Mouse (Mus musculus) T-helper 1 cell (primary cell): Measurements from ENCODE around the gene Cln5.

ENCODE experiments used
- in situ Hi-C: fragments of 300-600 bp; cut with MboI, MseI; formaldehyde crosslinking; loops from one replicate; pipeline ENCODE4 v1.15.1; 2025; ENCODE audit warnings: high pct_unique_total_duplicates

Gene Cln5

DNA sequence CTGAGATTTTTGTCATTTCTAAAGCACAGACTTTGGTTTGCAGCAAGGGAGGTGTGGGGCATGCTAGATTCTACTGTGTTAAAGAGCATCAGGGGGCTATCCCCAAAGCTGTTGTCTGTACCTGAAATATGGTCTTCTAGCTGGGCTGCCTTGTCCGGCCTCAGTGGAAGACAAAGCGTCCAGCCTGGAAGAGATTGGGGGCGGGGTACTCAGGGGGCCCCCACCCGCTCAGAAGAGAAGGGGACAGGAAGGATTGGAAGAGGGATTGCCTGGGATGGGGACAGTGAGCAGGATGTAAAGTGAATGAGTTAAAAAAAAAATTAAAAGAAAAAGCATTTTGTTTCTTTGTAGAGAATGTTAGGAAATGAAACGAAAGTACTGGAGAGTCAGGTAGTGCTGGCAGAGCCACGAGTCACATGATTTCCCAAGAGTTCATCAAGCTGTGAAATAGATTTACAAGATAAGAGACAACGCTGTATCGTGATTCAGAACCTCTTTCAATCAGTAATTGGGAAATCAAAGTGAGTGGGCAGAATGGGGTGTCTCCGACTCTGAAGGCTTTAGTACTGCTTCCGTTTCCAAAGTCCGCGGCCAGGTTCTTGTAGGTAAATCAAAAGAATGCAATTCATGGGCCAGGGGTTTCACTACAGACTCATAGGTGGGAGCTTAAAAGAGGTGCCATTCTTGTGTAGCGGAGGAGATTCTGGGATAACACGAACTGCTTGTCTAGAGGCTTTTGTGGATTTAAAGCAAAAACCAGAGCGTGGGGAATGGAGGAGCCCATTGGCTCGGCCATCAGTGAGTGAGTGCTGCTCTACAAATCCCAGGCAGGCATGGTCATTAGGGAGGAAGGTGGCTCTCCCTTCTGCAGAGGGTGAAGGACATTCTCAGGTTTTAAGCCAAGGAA, 8.2 kb downstream of the Cln5 start:
- in situ Hi-C loops, result no loop called here

DNA sequence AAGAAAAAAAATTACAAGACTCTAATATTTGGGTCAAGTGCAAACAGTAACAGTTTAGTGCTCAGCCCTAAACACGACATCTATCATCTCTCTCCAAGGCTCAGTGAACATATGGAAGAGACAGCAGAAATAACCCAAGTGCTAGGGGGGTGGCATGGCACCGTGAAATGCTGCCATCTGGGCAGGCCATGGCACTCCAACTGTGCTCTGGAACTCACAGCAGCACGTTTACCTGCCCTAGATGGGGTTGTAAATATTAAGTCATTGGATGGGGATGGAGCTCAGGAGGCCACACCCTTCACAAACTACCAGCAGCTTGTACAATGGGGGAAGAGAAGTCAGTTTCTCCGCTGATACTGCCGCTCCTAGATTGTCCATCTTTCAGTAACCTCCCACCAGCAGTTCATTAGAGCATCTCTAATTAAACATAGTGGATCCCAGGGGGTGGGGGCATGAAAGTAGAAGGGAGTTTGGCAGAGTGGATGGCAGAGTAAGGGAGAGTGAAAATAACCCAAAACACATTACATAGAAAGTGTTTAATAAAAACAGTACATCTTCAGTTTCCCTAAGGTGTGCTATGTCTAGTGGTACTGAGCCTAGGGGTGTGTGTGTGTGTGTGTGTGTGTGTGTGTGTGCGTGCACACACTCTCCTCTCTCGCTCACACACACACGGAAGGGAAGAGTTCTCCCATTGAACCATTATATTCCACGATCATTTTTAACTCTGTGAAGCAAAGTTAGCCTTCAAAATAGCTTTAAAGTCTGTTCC, 9.4 kb downstream of the Cln5 start:
- in situ Hi-C loops, result no loop called here

DNA sequence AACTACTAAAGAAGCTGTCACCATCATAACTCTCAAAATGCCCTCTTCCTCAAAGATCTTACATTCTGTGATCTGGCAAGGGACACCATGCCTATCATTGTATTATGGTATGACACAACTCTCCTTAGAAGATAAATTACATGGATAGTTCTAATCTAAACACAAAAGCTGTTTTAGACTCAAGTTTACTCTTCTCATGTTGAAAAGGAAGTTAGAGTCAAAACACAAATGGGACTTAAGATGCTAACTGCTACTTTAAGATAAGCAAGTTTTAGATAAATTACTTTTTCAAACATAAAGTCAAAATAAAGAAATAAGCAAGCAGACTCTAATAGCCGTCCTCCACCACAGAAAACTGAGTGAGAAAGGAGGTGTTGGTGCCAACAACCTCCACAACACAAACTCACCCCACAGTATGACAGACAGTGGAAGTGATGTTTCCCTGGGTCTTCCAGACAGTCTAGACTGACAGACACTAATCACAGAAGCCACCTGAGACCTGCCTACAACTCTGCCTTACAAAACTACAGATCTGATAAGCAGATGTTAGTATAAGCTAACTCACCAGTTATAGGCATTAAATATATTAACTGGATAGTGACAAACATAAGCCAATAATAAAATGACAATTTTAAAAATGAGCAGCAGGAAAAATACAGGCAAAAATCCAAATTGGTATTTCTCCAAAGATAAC, 16.0 kb downstream of the Cln5 start:
- in situ Hi-C loops, result no loop called here

DNA sequence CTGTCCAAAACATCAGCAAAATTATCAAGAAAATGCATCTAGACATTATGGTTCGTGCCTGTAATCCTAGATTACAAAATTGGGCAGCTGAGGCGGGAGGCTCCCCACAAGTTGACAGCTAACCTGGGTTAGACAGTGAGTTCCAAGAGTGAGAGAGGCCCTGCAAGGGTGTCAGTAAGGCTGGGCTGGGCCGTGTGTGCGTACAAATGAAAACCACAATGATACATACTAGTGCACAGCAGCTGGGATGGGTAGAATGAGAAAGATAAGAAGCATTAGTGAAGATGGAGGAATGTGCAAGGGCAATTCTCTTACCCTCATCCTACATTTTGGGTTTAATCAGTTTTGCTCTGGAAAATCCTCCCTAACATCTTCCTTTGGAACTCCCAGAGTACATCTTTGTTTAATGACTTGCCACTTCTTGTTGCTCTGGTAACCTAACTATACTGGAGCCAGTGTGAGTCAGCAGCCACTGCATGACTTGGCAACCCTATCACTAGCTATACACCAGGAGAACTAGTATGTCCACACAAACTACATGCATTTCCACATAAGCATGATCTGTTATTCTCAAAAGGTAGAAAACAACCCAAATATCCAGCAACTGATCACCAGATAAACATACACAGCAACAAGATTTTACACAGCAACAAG, 16.8 kb downstream of the Cln5 start:
- in situ Hi-C loops, result no loop called here

GRCm38 (mm10) chr14:103087846-103088245, 17.8 kb downstream of the Cln5 start:
- in situ Hi-C loops, result no loop called here

- in situ Hi-C loops, result no loop called here
These were observed 18.6 kb downstream of the Cln5 start for GRCm38 (mm10) chr14:103088624-103089023.

- in situ Hi-C loops, result no loop called here
These were observed 23.2 kb downstream of the Cln5 start for GRCm38 (mm10) chr14:103093236-103093635.

DNA sequence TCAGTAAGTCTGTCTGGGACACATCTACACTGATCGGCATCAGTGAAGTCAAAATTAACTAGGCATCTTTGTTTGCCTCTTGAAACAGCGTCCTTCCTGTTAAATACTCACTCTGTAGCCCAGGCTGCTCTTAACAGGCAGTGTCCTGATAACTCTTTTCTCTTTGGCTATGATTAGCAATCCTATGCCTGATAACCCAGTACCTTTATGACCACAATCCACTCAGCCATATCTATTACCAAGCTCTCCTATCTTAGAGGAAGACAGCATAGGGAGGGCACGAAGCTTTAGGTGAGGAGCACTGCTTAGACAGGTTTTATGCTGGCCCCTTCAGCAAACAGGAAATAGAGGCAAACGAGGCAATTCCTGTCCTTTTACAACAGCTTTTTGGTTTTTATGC, 23.7 kb downstream of the Cln5 start:
- in situ Hi-C loops, result no loop called here

DNA sequence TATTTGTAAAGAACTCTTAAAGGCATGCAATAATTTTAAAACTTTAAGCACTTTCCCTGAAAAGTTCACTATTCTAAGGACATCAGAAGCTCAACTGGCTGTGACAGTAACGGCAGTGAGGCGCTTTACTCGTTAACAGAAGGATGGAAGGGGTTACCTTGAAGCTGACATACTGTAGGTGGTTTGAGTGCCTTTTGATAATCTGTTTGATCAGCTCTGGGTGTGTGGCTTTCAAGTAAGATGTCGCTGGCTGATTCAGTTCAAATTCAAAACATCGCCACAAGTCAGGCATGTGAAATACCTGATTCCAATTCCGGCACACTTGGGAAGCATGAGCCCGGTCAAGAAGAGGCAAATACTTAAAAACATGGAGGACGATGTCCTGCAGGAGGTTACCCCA, 25.0 kb downstream of the Cln5 start:
- in situ Hi-C loops, result no loop called here

DNA sequence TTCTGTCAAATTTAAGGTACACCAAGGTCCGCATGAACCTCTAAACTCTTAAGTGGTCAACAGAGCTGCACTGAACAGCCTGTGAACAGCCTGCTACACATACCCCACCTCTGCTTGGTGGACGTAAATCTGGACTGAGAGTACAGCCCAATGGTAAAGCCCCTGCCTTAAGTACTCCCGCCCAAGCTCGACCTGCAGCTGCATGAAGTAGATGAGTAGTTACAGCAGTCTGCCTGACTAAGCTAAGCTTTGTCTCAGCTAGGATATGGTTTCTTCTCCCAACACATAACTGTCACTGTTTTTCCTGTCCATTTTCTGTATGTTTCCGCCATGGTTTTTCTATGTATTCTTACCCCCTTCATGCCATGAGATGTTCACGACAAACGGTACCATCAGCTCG, 25.8 kb downstream of the Cln5 start:
- in situ Hi-C loops, result no loop called here

- in situ Hi-C loops, result no loop called here
These were observed 26.6 kb downstream of the Cln5 start for GRCm38 (mm10) chr14:103096621-103097020.

DNA sequence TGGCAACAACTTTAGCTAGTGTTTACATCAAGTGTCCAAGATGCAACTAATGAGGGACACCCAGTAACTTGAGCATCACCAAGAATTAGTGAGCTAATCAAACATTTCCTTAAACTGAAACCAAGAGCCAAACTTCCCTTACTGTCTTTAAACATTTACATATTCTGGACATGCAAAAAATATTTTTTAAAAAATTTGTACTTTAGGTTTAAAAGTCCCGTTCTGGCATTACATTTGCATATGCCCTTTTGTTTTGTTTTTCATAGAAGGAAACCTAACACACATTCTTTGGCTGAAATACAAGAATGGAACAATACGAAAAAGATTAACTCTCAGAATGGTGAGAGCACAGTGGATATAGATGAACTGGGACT, 28.2 kb downstream of the Cln5 start:
- in situ Hi-C loops, result no loop called here

GRCm38 (mm10) chr14:103098587-103099235, 28.7 kb downstream of the Cln5 start:
- in situ Hi-C loops, result no loop called here

- in situ Hi-C loops, result no loop called here
These were observed 29.4 kb downstream of the Cln5 start, which contains the start of gene Fbxl3 for GRCm38 (mm10) chr14:103099238-103099933. TSS of gene Fbxl3 (minus strand) at chr14:103099566.

- in situ Hi-C loops, result no loop called here
These were observed 30.3 kb downstream of the Cln5 start for GRCm38 (mm10) chr14:103100296-103100695.

DNA sequence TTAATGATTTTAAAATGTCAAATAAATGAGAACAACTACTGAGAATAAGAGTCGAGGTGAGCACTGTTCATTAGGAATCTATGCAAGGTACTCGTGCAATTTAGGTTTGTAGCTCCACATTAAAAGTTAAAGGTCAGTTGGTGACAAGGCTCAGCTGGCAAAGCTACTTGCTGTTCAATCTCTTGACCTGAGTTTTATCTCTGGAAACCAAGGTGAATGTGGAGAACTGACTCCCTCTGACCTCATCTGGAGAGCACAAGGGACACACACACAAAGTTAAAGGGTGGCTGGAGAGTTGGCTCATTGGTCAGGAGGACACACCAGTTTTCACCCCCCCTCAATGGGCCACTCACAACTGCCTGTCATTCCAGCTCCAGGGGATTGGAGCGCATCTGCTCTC, 31.2 kb downstream of the Cln5 start:
- in situ Hi-C loops, result no loop called here

DNA sequence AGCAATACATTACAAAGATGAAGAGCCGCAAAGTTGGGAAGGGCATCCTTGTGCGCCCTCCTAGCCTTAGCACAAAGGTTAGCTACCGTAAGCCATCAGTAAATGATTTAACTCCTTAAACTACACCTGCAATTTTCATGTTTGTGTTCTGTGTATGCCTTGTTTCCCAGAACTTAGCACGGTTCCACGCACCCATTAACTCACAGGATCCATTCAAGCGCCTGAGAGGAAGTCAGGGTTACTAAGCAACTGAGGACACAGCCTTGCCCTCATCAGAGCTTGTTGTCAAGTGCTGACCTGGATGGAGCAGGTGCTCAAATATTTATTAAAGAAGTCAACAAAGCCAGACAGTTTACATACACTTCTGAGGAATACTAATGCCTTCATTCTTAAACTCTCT, 32.2 kb downstream of the Cln5 start:
- in situ Hi-C loops, result no loop called here

DNA sequence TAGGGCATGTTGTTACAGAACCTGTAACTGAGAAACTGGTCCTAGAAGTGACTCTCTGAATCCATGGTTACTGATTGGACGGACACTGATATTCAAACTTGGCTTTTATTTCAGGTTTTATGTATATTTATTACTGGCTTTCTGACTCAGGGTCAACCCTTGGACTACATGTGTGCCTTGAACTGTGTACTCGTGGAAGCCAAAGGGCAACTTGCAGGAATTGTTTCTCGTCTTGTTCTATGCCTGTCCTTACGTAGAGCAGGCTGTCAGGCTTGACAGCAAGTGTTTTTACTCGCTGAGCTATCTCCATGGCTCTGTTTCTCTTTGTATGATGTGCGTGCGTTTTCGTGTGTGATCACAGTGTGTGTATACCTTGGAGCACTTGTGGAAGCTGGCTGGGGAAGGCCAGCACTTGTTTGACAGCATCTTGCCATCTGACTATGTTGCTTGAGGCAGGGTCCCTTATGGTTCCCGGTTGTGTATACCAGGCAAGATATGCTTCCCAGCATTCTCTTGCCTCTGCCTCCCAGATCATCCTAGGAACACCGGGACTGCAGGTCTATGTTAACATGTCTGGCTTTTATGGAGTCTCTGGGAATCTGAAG, 32.8 kb downstream of the Cln5 start:
- in situ Hi-C loops, result no loop called here

GRCm38 (mm10) chr14:103106301-103106700, 36.3 kb downstream of the Cln5 start:
- in situ Hi-C loops, result no loop called here

- in situ Hi-C loops, result no loop called here
These were observed 40.0 kb downstream of the Cln5 start for GRCm38 (mm10) chr14:103109971-103110370.
